16 mouse cellular contexts compared by ENCODE assay signal in the genomic region with DNA sequence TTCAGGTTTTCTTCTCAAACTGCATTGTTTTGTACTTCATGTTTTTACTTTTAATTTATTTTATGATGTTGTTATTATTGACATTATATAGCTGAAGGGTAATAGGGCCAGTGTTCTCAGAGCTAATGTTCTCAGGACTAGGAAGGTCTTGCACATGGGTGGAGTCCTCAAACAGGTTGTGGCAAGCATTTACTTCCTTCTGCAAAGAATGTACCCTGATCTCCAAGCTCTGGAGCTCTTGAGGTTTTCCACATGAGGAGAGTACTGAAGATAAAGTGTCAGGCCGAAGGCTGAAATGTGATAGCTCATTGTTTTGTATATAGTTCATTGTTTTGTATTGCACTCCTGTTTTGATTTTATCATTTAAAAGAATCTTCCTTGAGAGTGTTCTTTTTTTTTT.
"Had no signal": no experiment of that assay in that cellular context is flagged by ENCODE, and none has a peak within 500 bp of the region (broad histone marks: within the 10 kb centered on the region; RNA-seq: fewer than 3 reads in every experiment).

No protein-coding gene starts in this region.

- H3K27me3 ChIP-seq: liver, embryonic 13.5 days; liver, embryonic 15.5 days; megakaryocyte, embryonic 14.5 days; midbrain, embryonic 13.5 days; midbrain, embryonic 15.5 days; neural tube, embryonic 12.5 days; stomach, embryonic 15.5 days had no signal

- H3K4me3 ChIP-seq: liver, embryonic 13.5 days; liver, embryonic 15.5 days; megakaryocyte, embryonic 14.5 days; midbrain, embryonic 13.5 days; midbrain, embryonic 15.5 days; neural tube, embryonic 12.5 days; stomach, embryonic 15.5 days had no signal

- H3K4me1 ChIP-seq: midbrain, embryonic 13.5 days; midbrain, embryonic 15.5 days; neural tube, embryonic 12.5 days; stomach, embryonic 15.5 days had no signal

- H3K27ac ChIP-seq: liver, embryonic 13.5 days; liver, embryonic 15.5 days; macrophage; midbrain, embryonic 13.5 days; midbrain, embryonic 15.5 days; neural tube, embryonic 12.5 days; stomach, embryonic 15.5 days; stomach, postnatal 0 days had no signal

- ATAC-seq: liver, postnatal 0 days; midbrain, embryonic 13.5 days; midbrain, embryonic 15.5 days had no signal

- DNase-seq: liver, embryonic 13.5 days; liver, postnatal 0 days; right cerebral cortex, postnatal 14 days; thymus, adult 2 months; thymus, postnatal 25 days; thymus, postnatal 4 days had no signal

- H3K9ac ChIP-seq: liver, embryonic 13.5 days; liver, embryonic 15.5 days; liver, postnatal 0 days; lung, embryonic 14.5 days; midbrain, embryonic 13.5 days; midbrain, embryonic 15.5 days; neural tube, embryonic 12.5 days; stomach, embryonic 15.5 days had no signal

- H3K9me3 ChIP-seq: liver, embryonic 13.5 days; liver, embryonic 15.5 days; megakaryocyte, embryonic 14.5 days; midbrain, embryonic 13.5 days; midbrain, embryonic 15.5 days; neural tube, embryonic 12.5 days; stomach, embryonic 15.5 days had no signal

- H3K4me2 ChIP-seq: liver, embryonic 13.5 days; liver, embryonic 15.5 days; lung, embryonic 14.5 days; midbrain, embryonic 11.5 days; midbrain, embryonic 13.5 days; midbrain, embryonic 15.5 days; neural tube, embryonic 12.5 days; stomach, embryonic 15.5 days had no signal
